Mouse (Mus musculus): Measurements from ENCODE around the gene Rgcc.

- TF ChIP-seq CTCF (conservative IDR thresholded peaks at IDR 0.05; ENCODE audit: insufficient read depth, insufficient read length, low read depth, low read length) (no peak), POLR2A (IDR thresholded peaks at IDR 0.05; ENCODE audit: low read depth, low read length) (no peak)
Observed at GRCm38 (mm10) chr14:79296836-79297235, 4.6 kb downstream of the Rgcc start.

Data from kidney, adult 2 months (tissue).